Mouse (Mus musculus) 3134 (cell line): ENCODE data around the gene Ino80b.
A peak's percentile ranks its signal among the peaks of the same experiment; 100 is the strongest.

Source experiments
- DNase-seq: peaks from one replicate; pipeline ENCODE4 v3.0.0-alpha.2; 2011; ENCODE audit warnings: low spot score; ENCODE audit not compliant: insufficient read length; ENCODE audit errors: extremely low read depth

Gene Ino80b

GRCm38 (mm10) chr6:83142211-83142731 lies 17.0 kb upstream of the Ino80b start:
- DNase-seq = no peak

- no peak for DNase-seq
Observed at GRCm38 (mm10) chr6:83141636-83142035, 16.4 kb upstream of the Ino80b start.

GRCm38 (mm10) chr6:83140044-83140443 lies 14.8 kb upstream of the Ino80b start:
- DNase-seq = no peak

- no peak for DNase-seq
Observed at GRCm38 (mm10) chr6:83138056-83138455, 12.8 kb upstream of the Ino80b start.

GRCm38 (mm10) chr6:83137576-83137950 lies 12.3 kb upstream of the Ino80b start:
- DNase-seq = peak; percentile 83

- peak; percentile 85 for DNase-seq
Observed at GRCm38 (mm10) chr6:83136881-83137575, 11.8 kb upstream of the Ino80b start.

- peak; percentile 72 for DNase-seq
Observed at GRCm38 (mm10) chr6:83136291-83136880, 11.2 kb upstream of the Ino80b start.

- peak; percentile 73 for DNase-seq
Observed at GRCm38 (mm10) chr6:83135571-83136161, 10.4 kb upstream of the Ino80b start.

GRCm38 (mm10) chr6:83134951-83135513 lies 9.8 kb upstream of the Ino80b start, which contains the start of gene Rtkn:
Gene Rtkn (plus strand): TSS chr6:83135463.
- no peak for DNase-seq

GRCm38 (mm10) chr6:83134226-83134625 lies 9.0 kb upstream of the Ino80b start:
- no peak for DNase-seq

- no peak for DNase-seq
Observed at GRCm38 (mm10) chr6:83132176-83132919, 7.1 kb upstream of the Ino80b start.

GRCm38 (mm10) chr6:83131469-83132034 lies 6.3 kb upstream of the Ino80b start:
- DNase-seq = no peak

- DNase-seq = no peak
Observed at GRCm38 (mm10) chr6:83127419-83127818, 2.2 kb upstream of the Ino80b start.

GRCm38 (mm10) chr6:83124851-83125312 lies 349 bp downstream of the Ino80b start:
- peak; percentile 86 for DNase-seq

GRCm38 (mm10) chr6:83122961-83123360 lies 2.3 kb downstream of the Ino80b start:
- no peak for DNase-seq

- no peak for DNase-seq
Observed at GRCm38 (mm10) chr6:83121863-83122710, 3.1 kb downstream of the Ino80b start.

- peak; percentile 92 for DNase-seq
Observed at GRCm38 (mm10) chr6:83120930-83121862, 4.0 kb downstream of the Ino80b start, which contains the start of gene Wbp1. Gene Wbp1 (minus strand): TSS chr6:83121559.

GRCm38 (mm10) chr6:83119734-83120051 lies 5.5 kb downstream of the Ino80b start:
- DNase-seq = no peak
